Mouse (Mus musculus) embryo, embryonic 9.5 days (tissue): ENCODE measurements around the gene Olfr1329.
"Not testable (repeated sequence)": the region's sequence is repeated elsewhere in the genome, so short reads cannot be mapped to it uniquely, and the experiment has no call there.

Experiments used
- DNase-seq: peaks from one replicate; pipeline ENCODE4 v3.0.0-alpha.2; 2017; ENCODE audit errors: extremely low spot score

Olfr1329 gene

DNA sequence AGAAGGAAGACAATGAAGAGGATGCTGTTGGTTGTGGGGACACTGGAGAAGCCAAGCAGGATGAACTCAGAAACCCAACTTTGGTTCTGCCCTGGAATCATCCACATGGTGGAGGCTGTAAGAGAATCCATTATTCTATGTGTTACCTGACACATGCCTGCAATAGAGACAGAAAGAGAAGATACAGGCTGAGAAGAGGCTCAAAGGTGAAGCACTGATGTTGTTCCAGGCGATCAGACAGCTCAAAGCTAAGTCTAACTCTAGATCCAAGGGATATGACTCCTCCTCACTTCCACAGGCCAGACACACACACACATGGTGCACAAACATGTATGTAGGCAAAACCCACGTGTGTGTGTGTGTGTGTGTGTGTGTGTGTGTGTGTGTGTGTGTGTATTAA, at the start of gene Olfr1329:
TSS of gene Olfr1329 (minus strand) at position 101 of the 400 bp plus-strand sequence.
- DNase-seq: not testable (repeated sequence)

DNA sequence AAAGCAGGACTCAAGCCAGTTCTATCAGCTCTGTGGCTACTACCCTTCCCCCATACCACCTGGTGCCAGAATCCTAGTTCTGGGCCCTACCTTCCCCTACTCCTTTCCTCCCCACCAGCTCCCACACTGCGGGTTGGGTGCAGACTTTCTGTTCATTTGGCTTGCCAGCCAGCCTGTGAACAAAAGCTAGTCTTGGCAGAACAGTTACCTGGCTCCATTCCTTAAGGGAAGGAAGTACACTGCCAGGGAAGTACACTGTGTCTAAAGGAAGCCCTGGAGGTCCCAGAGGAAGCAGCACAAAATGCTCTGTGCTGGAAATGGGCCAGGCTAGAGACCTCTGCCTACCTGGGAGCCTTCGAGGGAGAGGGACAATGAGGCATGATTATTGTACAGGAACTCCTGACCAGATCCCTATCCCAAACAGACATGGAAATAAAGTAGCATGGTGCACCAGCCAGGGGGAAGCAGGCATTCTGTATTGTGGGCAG, 43.9 kb upstream of the Olfr1329 start, which contains the start of gene Lao1:
TSS of gene Lao1 (plus strand) at position 438 of the 488 bp plus-strand sequence.
- no peak for DNase-seq

DNA sequence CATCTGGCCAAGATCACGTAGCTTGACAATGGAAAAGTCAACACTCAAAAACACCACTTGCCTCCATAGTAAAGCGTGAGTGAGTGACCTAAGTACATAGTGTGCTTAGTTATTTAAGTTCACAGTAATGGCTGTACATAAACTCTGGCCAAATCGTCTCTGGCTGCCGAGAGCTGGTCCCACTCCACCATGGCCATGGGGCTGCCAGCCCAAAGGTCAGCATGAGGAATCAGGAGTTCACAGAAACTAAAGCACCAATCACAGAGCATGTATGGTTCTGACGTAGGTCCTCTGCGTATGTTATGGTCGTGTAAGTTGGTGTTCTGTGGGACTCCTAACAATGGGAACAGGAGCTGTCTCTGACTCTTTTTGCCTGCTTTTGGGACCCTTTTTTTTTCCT, 41.5 kb upstream of the Olfr1329 start:
- DNase-seq: no peak

DNA sequence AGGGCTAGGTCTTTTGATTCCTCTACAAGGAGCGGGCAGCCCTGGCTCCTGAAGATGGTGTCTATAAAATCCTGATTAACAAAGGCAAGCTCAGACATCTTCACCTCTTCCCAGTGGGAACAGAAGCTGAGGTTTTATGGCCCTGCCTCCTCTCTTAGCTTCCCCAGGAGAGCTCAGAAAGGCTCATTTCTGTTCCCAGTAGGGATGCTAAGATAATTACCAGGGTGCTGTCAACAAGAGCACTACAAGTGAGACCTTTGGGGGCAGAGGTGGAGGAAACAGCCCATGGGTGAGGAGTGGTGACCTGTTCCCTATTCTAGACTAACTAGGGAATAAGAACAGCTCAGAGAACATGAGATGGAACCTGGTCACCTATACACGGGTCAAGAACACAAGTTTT, 21.2 kb upstream of the Olfr1329 start, which contains the start of gene Olfr1328:
TSS of gene Olfr1328 (minus strand) at position 101 of the 400 bp plus-strand sequence.
- DNase-seq: no peak

DNA sequence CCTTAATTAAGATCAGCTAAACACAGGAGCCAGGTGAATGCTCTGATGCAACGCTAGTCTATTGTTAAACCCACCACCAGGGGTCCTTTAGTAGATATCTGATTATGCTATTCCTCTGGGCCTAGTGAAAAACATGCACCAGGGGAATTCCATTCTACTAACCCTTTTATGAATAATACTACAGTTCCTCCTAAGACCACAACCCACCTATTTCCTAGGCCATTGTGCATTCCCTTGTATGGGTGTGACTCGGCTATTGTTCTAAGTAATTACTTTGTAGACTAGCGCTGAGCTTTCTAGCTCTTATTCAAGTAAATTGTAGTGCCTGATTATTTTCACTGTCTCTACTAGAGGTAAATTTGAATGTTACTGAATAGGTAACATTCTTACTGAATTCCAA, 14.1 kb upstream of the Olfr1329 start:
- not testable (repeated sequence) for DNase-seq

DNA sequence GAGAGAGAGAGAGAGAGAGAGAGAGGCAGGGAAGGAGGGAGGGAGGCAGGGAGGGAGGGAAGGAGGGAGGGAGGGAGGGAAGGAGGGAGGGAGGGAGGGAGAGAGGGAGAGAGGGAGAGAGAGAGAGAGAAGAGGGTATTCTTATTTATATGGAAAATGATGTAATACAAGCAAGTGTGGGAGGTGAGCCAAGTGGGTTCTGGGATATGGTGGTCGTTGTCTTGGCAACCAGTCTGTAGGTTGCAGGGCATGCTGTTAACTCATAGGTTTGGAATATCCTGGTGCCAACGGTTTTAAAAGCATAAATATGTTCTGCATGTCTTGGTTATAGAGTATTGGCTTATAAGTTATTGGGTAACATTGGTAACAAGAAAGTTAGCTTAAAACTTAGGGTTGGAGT, 15.3 kb downstream of the Olfr1329 start:
- no peak for DNase-seq

DNA sequence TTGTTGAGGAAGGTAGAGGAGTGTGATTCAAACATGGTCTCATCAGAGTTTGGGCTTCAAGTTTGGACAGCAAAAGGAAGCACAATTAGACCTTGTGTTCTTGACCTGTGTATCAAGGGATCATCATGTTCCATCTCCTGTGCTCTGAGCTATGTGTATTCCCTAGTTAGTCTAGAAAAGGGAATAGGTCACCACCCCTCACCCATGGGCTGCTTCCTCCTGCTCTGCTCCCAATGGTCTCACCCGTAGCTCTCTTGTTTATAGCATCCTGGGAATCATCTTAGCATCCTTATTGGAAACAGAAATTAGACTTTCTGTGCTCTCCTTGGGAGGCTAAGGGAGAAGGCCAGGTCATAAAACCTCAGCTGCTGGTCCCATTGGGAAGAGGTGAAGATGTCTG, 29.0 kb downstream of the Olfr1329 start, which contains the start of gene Olfr1330:
TSS of gene Olfr1330 (plus strand) at position 301 of the 400 bp plus-strand sequence.
- DNase-seq: no peak

DNA sequence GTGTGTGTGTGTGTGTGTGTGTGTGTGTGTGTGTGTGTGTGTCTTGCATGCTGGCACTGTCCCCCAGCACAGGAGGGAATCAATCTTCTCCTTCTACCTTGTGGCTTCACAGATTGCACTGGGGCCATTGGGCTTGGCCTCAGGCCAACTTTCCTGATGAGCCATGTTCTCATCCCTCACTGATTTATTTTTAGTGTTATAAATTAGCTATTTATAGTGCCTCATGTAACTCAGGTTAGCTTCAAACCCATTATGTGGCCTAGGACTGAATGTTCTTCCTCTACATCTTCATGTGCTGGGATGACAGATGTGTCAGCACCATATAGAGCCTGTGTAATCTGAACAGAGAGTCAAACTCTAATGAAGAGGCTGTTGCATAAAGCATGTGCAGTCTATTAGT, 49.7 kb downstream of the Olfr1329 start:
- no peak for DNase-seq
